Mouse (Mus musculus) thymus, postnatal 4 days (tissue): Measurements from ENCODE around the gene Gm5431.
A peak's percentile ranks its signal among the peaks of the same experiment; 100 is the strongest.
"Not testable (repeated sequence)": the region's sequence is repeated elsewhere in the genome, so short reads cannot be mapped to it uniquely, and the experiment has no call there.

Experiments used
- DNase-seq: peaks from one replicate; pipeline ENCODE4 v3.0.0; 2021

Gene Gm5431

DNA sequence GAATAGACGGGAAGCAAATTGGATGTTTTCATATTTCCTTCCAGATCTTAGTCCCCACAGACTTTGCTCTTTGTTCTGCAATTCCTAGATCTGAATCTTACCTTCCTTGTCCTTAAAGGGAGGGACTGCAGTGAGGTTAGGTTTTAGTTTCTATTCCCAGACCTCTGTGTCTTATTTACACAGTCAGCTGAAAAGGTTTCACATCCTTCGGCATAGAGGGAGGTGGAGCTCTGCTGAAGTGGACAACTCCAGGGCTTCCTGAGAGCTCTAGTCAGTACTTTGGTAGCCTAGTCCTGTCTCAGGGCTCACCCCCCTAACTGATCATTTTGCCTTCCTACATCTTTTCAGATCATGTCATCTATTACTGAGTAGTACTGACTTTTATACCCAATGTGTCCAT, at the start of gene Gm5431:
Gm5431 (minus strand) TSS at position 194 of the 400 bp plus-strand sequence.
- no peak for DNase-seq

DNA sequence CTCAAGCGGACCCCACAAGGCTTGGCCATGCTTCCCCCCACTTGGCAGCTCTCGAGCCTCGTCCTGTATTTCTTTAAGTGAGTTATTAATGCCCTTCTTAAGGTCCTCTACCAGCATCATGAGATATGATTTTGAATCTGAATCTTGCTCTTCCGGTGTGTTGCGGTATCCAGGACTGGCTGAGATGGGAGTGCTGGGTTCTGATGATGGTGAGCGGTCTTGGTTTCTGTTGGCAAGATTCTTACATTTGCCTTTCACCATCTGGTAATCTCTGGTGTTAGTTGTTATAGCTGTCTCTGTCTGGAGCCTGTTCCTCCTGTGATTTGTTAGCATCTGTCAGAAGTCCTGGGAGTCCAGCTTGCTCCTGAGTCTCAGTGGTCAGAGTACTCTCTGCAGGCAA, 44.1 kb upstream of the Gm5431 start, which contains the start of gene Psme2b:
Psme2b (minus strand) TSS at position 101 of the 400 bp plus-strand sequence.
- not testable (repeated sequence) for DNase-seq

DNA sequence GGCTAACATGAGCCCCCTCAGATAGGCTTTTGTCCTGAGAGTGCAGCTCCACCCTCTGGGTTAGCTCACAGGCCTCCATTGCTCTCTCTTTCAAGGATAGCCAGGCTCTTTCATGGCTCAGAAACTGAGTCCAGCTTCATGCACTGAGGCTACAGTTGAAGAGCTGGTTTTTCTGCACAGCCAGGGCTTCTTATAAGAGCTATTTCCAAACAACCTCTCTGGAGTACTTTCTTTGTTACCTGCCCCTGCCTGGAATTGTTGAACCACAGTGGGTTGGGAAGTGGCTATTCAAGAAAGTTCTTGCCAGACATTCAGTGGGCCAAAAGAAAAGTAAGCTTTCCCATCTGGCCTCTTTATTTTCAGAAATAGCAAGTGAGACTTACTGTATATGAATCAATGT, 37.3 kb upstream of the Gm5431 start:
- DNase-seq: not testable (repeated sequence)

DNA sequence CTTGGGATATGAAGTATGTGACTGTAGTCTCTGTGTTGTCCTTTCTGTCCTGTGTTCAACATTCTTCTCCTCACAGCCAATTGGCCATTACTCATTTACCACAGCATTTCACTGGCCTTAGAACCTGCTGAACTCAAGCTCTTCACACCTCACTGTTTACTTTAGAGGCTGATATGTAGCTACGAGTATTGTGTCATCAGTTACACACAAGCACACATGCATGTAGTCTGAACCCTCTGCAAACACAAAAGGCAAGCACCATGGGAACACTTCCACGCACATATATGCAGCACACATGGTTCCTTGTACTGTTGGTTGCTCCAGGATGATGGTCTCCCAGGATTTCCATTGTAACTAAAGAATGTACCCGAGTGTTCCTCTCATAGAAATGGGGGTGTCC, 33.3 kb upstream of the Gm5431 start:
- not testable (repeated sequence) for DNase-seq

DNA sequence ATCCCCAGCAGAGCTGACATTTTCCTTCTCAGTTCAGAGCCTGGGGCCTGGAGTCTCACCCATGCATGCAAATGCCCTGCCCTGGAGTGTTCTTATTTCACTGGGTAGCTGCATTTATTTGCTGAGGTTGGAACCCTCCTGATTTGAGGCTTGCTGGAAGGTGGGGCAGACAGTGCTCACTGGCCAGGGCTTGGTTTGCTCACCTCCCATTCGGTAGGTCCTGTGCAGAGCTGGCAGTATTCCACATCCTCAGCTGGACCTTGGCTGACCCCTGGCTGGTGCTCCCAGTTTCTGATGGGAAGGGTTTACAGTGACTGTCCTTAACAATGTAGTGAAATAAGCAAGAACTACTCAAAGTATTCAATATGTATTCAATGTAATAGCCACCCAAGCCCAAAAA, 31.9 kb upstream of the Gm5431 start:
- DNase-seq: not testable (repeated sequence)

DNA sequence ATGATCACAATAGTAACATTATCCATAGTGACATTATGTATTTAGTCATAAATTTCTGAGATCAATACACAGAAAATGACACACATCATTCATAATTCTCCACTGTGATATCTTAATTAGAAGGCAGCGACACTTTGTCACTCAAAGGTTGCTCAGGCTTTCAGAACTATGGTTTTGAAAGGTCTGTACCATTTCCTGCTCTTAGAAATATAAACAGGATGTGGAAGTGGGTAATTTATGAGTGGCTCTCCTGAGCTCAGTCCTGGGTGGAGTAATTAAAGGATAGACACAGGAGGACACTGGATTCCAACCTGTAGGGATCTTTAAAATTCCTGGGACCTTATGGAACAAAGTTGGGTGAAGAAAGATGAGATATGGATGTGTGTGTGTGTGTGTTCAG, 31.4 kb upstream of the Gm5431 start:
- not testable (repeated sequence) for DNase-seq

DNA sequence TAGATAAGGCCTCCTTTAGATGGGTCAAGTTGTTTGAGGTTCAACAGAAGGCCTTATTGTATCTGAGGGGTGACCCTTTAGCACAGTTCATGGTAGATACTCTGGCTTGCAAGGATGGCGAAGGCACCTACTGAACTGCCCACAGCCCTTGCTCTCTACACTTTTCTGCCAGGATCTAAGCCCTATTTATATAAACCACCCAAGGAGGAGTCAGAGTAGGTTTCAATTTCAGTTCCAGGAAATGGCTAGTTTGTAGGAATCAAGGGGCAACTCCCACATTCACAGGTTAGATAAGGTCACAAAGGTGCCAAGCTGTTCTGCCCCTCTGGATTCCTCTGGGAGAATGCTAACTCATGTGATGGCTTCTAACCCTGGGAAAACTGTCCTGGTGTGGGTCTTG, 26.1 kb upstream of the Gm5431 start:
- DNase-seq: not testable (repeated sequence)

DNA sequence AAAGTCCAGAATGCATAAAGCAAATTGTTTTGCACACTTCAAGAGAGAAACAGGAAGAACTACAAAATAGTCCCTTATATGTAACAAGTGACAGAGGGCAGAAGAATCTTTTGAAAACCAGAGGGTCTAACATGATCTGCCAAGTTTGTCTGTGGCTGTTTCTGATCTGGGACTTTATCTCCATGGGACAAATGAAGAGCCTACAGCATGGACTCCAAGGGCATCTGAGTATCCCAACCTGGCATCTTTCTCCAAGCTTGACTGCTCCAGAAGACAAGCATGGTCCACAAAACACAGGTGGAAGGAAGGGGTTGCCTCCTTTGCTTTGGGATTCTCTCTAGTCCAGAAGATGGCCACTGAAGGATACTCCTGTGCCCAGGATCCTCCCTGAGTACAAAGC, 24.4 kb upstream of the Gm5431 start:
- DNase-seq: not testable (repeated sequence)

DNA sequence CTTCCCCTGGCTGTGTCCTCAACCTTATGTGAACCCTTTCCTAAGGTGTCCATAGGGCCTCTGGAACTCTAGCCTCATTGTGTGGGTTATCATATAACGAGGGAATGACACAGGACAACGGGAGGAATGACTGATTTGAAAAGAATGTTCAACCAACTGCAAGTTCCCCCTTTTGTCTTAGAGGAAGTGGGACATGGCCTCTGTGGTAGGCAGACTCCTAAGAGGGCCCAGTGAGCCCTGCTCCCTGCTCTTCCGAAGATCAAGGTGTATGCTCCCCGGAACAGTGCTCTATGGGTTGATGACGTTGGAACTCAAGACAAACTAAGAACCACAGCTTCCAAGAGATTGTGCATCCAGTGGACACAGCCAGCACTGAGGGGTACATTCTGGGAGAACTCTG, 21.8 kb upstream of the Gm5431 start:
- not testable (repeated sequence) for DNase-seq

DNA sequence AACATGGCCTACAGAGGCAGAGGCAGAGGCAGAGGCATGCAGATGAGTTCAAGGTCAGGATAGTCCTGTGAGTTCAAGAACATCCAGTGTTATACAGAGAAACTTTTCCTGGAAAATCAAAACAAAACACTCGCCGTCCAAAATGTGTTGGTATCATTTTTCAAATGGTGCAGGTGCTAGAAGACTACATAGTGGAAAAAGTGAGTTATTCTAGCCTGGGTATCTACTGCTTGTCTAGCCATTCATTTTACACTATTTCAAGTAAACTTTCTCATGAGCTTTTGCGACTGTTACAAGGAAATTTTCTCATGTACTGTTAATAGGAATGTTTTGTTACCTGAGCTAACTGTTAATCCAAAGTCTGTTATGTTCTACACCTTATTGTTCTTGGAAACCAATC, 16.4 kb upstream of the Gm5431 start:
- DNase-seq: no peak

DNA sequence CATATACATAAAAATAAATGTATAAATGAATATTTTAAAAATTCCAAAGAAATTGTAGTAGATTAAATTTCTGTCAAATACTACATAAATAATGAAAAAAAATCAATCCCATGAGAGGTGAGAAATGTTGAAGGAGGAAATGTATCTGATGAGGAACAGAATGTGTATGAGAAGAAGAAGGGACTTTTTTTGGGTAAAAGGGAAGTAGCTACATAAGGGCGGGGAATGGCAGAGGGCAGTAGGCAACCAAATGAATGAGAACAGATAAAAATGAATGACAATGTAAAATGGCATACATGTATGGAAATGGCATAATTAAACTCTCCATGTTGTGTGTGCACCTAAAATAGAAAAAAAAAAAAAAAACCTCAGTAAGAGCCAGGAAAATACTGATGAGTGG, 11.6 kb upstream of the Gm5431 start:
- DNase-seq: no peak

DNA sequence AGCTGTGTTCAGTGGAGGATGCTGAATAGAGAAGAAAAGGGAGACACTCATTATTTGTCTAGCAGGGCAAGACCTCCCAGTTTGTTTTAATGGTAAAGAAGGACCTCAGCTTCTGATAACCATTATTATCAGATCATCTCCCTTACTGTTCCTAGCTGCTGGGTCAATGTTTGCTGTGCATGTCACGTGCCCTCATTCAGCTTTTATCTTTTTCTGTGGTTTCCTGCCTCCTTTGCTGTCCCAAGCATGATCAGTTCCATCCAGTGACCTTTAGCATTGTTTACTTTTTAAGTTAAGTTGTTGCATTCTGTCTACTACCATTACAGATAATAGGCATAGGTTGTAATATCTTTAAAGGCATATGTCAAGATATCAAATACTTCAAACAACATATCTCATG, 6.4 kb upstream of the Gm5431 start:
- no peak for DNase-seq

DNA sequence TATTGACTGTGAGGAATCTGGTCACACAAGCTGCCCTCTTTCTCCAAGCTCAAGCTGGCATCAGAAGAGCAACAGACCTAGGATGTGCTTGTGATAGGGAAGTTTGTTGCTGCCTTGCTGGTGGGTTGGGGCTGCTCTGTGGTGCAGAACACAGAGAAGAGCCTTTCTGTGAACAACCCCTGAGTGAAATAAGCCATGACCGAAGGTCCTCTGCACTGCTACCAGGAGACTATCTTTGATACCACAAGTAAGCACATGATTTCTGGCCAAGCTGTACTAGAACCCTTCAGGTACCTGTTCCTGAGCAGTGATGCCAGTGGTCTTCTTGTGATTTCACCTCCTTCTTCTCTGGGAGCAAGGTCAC, 465 bp downstream of the Gm5431 start:
- not testable (repeated sequence) for DNase-seq

DNA sequence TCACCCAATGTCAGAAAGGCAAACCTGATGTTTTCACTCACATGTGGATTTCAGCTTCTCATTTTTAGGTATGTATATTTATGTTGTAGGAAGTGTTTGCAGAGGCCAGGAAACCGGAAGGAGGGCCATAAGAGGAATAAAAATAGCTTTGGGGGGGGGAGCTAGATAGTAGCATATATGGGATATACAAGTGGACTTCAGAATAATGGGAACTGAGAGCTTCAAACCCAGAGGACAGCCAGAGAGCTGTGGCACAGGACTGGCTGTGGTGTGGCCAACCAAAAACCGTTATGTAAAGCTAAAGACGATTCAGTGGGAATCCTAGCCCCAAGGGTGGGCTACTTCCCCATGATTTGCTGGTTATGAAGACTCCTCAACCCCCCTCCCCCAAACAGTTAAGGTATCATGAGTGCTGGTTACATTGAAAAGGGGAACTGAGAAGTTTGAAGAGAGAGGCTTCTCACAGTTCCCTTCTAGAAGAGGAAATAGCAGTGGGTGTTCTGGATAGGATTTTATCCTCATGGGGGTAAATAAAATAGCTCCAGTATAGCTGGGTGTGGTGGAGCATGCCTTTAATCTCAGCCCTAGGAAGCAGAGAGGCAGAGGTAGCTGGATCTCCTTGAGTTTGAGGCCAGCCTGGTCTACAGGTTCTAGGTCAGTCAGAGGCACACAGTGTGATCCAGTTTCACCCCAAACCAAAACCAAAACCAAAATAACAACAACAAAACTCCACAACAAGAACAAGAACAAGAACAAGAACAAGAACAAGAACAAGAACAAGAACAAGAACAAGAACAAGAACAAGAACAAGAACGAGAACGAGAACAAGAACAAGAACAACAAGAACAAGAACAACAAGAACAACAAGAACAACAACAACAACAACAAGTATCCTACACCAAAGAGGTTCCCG, 1.1 kb downstream of the Gm5431 start:
- DNase-seq: not testable (repeated sequence)

DNA sequence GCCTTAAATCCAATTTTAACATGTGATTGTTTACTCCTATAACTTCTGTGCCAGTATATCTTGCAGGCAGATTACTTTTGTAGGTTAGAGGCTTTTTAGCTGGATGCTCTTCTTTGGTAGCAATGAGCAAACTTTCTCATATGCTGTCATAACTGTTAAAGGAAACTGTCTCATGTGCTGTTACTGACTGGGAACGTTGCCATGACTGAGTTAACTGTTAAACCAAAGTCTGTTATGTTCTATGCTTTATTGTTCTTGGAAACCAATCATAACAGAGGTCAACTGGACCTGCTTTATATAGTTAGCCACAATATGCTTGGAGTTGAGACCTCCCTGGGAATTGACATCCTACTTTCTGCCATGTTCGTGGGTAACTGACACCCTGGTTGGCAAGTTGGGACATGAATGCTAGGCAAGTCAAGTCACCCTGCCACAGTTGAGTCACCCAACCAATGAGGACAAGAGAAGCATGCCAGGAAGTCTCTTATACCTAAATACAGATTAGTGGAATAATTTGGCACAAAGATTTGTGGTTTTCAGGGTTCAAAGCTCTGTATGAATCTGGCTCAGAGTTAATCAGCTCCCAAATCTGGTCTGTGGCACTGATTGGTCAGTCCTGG, 3.1 kb downstream of the Gm5431 start:
- no peak for DNase-seq

DNA sequence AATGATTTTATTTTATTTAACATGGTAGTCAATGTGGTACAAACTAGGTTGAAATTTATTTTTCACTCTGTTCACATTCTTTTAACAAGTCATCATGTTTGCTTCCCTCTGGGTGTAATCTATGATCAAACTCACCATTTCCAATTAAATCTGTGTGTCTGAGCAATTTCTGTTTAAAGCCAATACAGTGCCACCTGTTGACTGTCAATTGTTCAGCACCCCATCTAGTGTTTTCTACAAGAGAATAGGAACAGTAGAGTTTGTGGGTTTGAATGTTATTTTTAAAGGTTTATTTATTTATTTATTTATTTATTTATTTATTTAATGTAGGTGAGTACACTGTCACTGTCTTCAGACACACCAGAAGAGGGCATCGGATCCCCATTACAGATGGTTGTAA, 25.3 kb downstream of the Gm5431 start:
- DNase-seq: no peak

DNA sequence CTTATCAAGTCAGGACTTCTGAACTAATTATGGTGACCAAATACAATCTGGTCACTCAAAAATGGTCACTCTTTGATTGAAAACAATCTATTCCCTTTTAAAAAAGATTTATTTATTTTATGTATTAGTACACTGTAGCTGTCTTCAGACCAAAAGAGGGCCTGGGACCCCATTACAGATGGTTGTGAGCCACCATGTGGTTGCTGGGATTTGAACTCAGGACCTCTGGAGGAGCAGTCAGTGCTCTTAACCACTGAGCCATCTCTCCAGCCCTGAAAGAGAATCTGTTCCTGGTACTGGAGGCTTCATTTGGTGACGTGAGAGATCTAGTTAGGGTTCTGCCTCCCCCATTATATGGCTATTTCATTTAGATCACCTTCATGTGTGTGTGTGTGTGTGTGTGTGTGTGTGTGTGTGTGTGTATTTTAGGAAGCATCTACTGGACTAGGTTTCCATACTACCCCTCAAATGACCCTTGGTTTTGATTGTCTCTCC, 26.6 kb downstream of the Gm5431 start:
- not testable (repeated sequence) for DNase-seq

DNA sequence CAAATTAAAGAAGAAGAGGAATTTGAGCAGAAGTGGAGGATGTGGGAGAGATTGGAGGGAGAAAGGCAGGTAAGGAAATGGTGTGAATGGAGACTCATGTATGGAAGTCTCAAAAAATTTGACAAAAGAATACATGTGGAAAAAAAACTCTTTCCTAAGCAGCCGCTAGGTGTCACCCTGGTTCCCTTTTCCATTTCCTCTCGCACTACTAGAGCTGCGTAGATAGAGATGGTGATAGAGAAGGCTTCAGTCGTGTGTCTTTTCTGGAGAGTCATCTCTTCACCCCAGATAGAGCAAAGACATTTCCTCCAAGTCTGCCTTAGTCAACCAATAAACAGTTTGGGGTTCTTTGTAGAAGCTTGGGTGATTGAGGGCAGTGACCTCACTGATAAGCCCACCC, 27.5 kb downstream of the Gm5431 start:
- peak; percentile 79 for DNase-seq

DNA sequence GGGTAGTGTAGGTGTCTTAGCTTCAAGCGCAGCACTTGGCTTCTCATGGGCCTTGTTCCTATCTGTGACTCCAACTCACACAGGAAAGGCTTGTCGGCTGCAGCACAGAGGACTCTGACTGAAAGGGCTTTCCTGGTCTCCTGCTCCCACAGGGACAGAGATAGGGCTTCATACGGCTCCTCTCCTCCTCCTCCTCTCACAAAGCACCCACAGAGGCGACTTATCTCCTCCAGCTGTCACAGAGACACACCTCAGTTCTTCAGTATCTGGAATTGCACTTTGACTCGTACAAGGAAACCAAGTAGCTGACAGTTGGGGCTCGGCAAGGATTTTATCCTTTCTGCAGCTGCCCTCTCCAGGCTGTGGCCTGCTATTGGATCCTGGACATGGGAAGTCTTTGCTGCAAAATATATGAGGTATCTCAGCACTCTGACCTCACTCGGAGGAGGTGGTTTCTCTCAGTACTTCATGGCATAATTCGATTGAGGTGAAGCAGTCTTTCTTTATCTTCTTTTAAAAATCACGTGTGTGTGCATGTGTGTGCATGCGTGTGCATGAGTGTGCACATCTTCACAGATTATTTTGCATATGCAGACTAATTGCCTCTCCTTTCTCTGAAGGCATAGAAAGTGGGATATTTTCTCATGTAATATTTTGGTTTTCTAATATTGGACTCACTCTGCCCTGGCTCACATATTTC, 28.3 kb downstream of the Gm5431 start:
- no peak for DNase-seq

DNA sequence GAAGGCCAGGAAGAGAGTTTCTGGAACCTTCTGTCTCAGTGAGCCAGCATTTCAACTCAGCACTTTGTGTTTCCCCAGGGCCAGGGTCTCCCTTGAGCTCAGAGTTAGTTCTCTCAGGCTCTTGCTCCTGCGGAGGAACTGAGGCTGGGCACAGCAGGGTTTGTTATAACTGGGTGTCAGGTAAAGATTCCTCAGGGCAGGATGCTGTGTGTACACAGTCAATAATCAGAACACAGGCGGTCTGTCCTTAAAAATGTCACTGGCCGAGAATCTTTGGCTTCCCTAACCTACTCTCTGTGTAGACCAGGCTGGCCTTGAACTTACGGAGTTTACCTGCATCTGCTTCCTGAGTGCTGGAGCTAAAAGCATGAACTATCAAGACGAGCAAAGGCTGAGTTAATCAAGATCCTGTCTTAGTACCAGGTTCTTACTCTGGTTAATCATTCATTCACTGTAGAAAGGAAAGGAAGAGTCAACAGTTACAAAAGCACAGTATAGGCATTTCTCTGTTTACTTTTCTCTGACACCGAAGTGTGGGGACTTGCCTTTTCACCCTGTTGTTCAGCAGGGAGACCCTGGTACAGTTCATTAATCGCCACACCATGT, 29.2 kb downstream of the Gm5431 start:
- DNase-seq: no peak

DNA sequence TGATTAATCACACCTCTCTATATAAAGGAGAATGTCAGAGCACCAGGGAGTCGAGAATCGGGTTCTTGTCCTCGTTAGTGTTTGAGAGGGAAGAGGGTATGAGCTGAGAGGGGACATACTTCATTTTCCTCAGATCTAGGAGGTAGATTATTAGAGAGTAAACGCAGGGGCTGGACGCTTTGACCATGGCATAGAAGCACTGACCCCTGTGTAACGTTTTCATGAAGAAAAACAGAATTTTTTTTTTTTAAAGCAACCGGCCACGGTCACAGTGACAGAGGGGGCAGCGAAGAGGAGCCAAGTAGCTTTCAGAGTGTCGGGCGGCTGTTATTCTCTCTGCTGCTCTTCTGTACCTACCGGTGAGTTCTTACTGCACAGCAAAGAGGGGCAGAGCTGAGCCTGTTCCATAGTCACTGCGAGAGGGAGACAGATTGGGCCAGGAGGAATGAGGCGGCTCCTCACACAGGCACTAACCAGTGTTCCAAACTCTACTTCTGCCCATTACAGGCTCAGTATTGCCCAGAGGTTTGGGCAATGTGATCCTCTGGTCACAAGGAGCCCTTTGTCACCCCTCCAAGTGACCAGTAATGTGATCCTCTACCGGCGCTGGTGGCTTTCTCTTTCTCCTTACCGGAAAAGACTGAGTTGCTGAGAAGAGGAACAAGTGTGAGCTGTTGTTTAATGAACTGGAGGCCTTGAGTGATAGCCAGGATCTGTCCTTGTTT, 30.0 kb downstream of the Gm5431 start:
- peak; percentile 62 for DNase-seq

DNA sequence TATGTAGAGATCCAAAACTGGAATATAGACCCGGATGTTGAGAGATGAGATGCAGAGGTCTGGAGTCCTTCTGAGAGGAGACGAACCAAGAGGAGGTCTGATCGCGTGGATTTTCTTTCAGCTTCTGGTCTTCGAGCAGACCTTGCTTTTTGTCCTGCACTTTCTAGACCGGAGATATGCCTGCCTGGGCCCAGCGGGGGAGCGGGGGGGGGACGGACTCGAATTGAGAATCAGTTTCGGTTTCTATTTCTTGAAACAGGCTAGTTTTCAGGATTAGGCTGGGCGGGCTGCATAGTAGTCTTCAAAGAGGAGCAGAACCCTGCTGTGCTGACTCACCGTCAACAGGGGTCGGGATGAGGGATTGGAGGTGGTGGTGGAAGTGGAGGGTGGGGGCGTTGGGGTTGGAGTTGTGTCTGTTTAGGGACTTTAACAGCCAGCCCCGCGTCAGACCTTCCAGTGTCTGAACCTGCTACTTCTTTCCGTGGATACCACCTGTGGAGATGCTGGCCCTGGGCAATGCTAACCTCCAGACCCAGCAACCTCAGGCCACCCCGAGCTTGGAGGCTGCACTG, 30.7 kb downstream of the Gm5431 start, which contains the start of gene Irgm1:
Irgm1 (minus strand) TSS at position 483 of the 572 bp plus-strand sequence.
- peak; percentile 78 for DNase-seq
